In the genomic region with DNA sequence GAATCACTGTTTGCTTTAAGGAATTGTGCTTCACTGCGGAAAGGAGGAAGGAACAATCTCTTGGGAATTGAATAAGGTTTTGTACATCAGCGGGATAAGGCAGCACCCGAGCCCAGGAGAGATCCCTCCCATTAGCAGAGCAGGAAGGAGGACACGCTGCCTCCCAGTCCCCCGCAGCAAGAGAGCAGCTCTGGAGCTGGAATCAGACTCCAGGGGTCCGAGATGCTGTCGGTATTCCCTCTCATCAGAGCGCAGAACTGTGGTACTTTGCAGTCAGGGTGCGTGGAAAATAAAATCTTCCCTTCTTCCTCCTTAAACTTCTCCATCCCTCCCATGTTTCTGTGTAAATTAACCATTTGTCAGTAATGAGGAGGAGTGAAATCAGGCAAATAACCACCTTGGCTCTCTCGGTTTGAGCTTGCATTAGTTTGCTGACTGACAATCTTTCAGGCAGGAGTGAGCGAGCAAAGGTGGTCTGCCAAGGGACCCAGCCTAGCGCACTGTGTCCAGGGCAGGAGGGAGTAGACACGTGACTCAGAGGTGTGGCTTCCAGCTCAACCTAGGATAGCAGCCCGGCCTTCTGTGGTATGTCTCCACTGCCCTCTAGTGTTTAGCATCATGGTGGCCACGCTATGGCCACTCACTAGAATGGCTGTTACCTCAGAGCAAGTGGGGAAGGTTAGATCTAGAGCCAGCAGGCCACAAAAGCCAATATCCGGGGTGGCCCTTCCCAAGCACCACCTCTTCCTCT, we compare ENCODE assay signal across 7 mouse cellular contexts. TPM values are rescaled to one million over a fixed set of nuclear protein-coding genes. Genes with fewer than 3 reads are reported as not detected.
DNase-seq lines count a peak whose midpoint lies in the region; ATAC-seq and TF ChIP-seq lines count a peak whose summit lies in the region.

No protein-coding gene starts in this region.

- peak overlapping the region; percentile 86 for H3K4me2 ChIP-seq in hindbrain, embryonic 16.5 days (ENCODE audit: low read length)

- peak; percentile 78 to 89 for DNase-seq in adrenal gland, adult (ENCODE audit: inconsistent age in 2 of 2, low spot score in 1 of 2)
- DNase-seq in cerebellum, postnatal 10 days, result peak; percentile 84 to 87
- peak; percentile 81 for DNase-seq in gastrocnemius, adult 2 months
- DNase-seq in left cerebral cortex, adult 2 months (ENCODE audit: extremely low spot score in 1 of 2, low spot score in 2 of 2), result peak; percentile 20 to 33
- DNase-seq in right cerebral cortex, postnatal 10 days (ENCODE audit: low spot score in 2 of 2), result peak; percentile 53 to 62

- 3% methylated on average over 16 of the region's 16 CpGs for WGBS in hindbrain, embryonic 16.5 days

- no peaks in the 10 kb centered on the region for H3K27me3 ChIP-seq in hindbrain, embryonic 16.5 days (replicated peaks; ENCODE audit: control insufficient read depth, insufficient read depth, low read length)

- TF ChIP-seq CTCF in gastrocnemius, adult 2 months (IDR thresholded peaks at IDR 0.05), result peak; percentile 81
- peak; percentile 64 for TF ChIP-seq CTCF in left cerebral cortex, adult 2 months (IDR thresholded peaks at IDR 0.05)

- H3K27ac ChIP-seq in gastrocnemius, adult 2 months, result peak overlapping the region; percentile 46; the same call in 1 of the 2 replicates
- H3K27ac ChIP-seq in hindbrain, embryonic 16.5 days (ENCODE audit: low read depth, low read length), result 0 out of 2 replicates have a peak overlapping the region, but pooled peaks have one; percentile 12
- H3K27ac ChIP-seq in left cerebral cortex, adult 2 months, result no peak overlapping the region

- ATAC-seq in hindbrain, embryonic 16.5 days, result peak; percentile 98
- peak; percentile 80 for ATAC-seq in megakaryocyte, adult 5-6 weeks (ENCODE audit: poor library complexity, severe bottlenecking)

- peaks cover 5% of the 10 kb centered on the region for H3K4me1 ChIP-seq in hindbrain, embryonic 16.5 days (ENCODE audit: control insufficient read depth, insufficient read depth, low read depth, low read length)

- intact Hi-C loops in gastrocnemius, adult 2 months (cut with DNase I), result loop anchor here (2.0 kb wide), 1 partner anchor 154 kb away; no protein-coding TSS in a partner anchor
- intact Hi-C loops in left cerebral cortex, adult 2 months (cut with DNase I), result loop anchor here (1.0 kb wide), 1 partner anchor 155 kb away; no protein-coding TSS in a partner anchor

- H3K36me3 ChIP-seq in hindbrain, embryonic 16.5 days (ENCODE audit: control insufficient read depth, insufficient read depth, low read length), result no peaks in the 10 kb centered on the region

- H3K9ac ChIP-seq in hindbrain, embryonic 16.5 days (ENCODE audit: low read depth, low read length), result peak overlapping the region; percentile 65

- no peaks in the 10 kb centered on the region for H3K9me3 ChIP-seq in hindbrain, embryonic 16.5 days (ENCODE audit: control insufficient read depth, low read length)

- peak overlapping the region; percentile 53 for H3K4me3 ChIP-seq in gastrocnemius, adult 2 months
- peak overlapping the region; percentile 42 for H3K4me3 ChIP-seq in hindbrain, embryonic 16.5 days (ENCODE audit: low read length)
- H3K4me3 ChIP-seq in left cerebral cortex, adult 2 months, result peak overlapping the region; percentile 17; the same call in 1 of the 2 replicates

RNA-seq across cellular contexts. Expression of a gene that starts 15.4 kb away (rescaled TPM):
- total RNA-seq in gastrocnemius, adult 2 months (2021), result under 1 TPM; 0.47 to 0.71 TPM
- polyA plus RNA-seq in hindbrain, embryonic 16.5 days (2015; fragmentation: Nextera tagmentation; extraction: Ambion mirVana), result 0.91 and 1.6 TPM in 2 replicates
- total RNA-seq in left cerebral cortex, adult 2 months (2021), result under 1 TPM; 0.28 to 0.29 TPM
- total RNA-seq in megakaryocyte, adult 5-6 weeks (2015), result not detected in 2 replicates
- not detected in 2 replicates for total RNA-seq in megakaryocyte, adult 5-6 weeks (2017)

RNA-seq across cellular contexts. Expression of a gene that starts 33.4 kb away (rescaled TPM):
- under 1 TPM; 0.03 to 0.23 TPM for total RNA-seq in gastrocnemius, adult 2 months (2021)
- 5.1 and 6.1 TPM in 2 replicates for polyA plus RNA-seq in hindbrain, embryonic 16.5 days (2015; fragmentation: Nextera tagmentation; extraction: Ambion mirVana)
- 1 to 10 TPM; 1.7 to 2.8 TPM for total RNA-seq in left cerebral cortex, adult 2 months (2021)
- total RNA-seq in megakaryocyte, adult 5-6 weeks (2015), result not detected in 2 replicates
- not detected in 2 replicates for total RNA-seq in megakaryocyte, adult 5-6 weeks (2017)

Comparison
In these comparisons a context has a peak if more than half of its experiments do, and no peak if none do; other contexts are left out.
1. DNase-seq: peak in every context shown above with its lines; median percentile 86 in cerebellum, postnatal 10 days; 84 in adrenal gland, adult; 81 in gastrocnemius, adult 2 months; 58 in right cerebral cortex, postnatal 10 days; 26 in left cerebral cortex, adult 2 months.